8 mouse cellular contexts compared by ENCODE assay signal in the genomic region with DNA sequence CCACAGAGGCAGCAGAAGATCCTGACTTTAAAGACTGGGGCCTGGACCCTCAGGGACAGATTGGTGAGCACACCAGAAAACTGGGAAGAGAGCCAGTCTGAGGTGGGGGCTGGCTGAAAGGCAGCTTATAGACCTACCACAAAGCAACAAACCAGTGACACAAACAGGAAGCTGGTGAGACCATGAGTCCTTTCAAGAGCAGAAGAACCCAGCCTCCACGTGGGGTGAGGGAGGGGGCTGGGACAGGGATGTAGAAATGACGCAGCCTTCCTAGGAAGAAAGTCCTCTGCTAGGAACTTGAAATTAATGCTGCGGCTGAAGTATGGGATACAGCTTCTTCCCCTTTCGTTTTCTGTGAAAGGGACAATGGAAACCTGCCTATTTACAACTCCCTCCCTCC.
A peak's percentile ranks its signal among the peaks of the same experiment; 100 is the strongest.
DNase-seq lines count a peak whose midpoint lies in the region; ATAC-seq lines count a peak whose summit lies in the region.

No protein-coding gene starts in this region.

- DNase-seq in cerebellum, adult 11 months, result peak; percentile 18
- no peak for DNase-seq in cerebellum, postnatal 4 days (ENCODE audit: low spot score in 2 of 2)
- no peak for DNase-seq in midbrain, embryonic 14.5 days
- no peak for DNase-seq in midbrain, embryonic 11.5 days (ENCODE audit: low spot score, missing footprints)
- peak; percentile 25 for DNase-seq in lung, postnatal 25 days (ENCODE audit: low spot score)
- DNase-seq in thymus, postnatal 4 days, result peak; percentile 45
- no peak for DNase-seq in B cell, adult 2 months
- no peak for DNase-seq in gastrocnemius, postnatal 14 days

- H3K4me1 ChIP-seq in midbrain, embryonic 14.5 days (ENCODE audit: control insufficient read depth, insufficient read depth, low read length), result peaks cover 18% of the 10 kb centered on the region
- peaks cover 10% of the 10 kb centered on the region for H3K4me1 ChIP-seq in midbrain, embryonic 11.5 days (ENCODE audit: control insufficient read depth, insufficient read depth, low read length)

- H3K27ac ChIP-seq in midbrain, embryonic 14.5 days (replicated peaks; ENCODE audit: low read depth, low read length), result 0 out of 2 replicates have a peak overlapping the region, but pooled peaks have one; percentile 50
- H3K27ac ChIP-seq in midbrain, embryonic 11.5 days (ENCODE audit: low read depth, low read length), result no peak overlapping the region

- H3K4me2 ChIP-seq in midbrain, embryonic 14.5 days (ENCODE audit: low read length), result no peak overlapping the region
- H3K4me2 ChIP-seq in midbrain, embryonic 11.5 days, result no peak overlapping the region

- ATAC-seq in midbrain, embryonic 14.5 days (ENCODE audit: low FRiP score, low TSS enrichment), result no peak
- ATAC-seq in midbrain, embryonic 11.5 days (ENCODE audit: low FRiP score), result no peak; the same call in 1 of the 2 replicates

- no peaks in the 10 kb centered on the region for H3K36me3 ChIP-seq in midbrain, embryonic 14.5 days (ENCODE audit: control insufficient read depth, insufficient read depth, low read length)
- H3K36me3 ChIP-seq in midbrain, embryonic 11.5 days (ENCODE audit: control insufficient read depth, insufficient read depth, low read length), result no peaks in the 10 kb centered on the region

- 66% methylated on average over 4 of the region's 4 CpGs for WGBS in midbrain, embryonic 14.5 days
- WGBS in midbrain, embryonic 11.5 days, result 65% methylated on average over 4 of the region's 4 CpGs

- H3K27me3 ChIP-seq in midbrain, embryonic 14.5 days (ENCODE audit: control insufficient read depth, insufficient read depth, low read length), result no peaks in the 10 kb centered on the region
- H3K27me3 ChIP-seq in midbrain, embryonic 11.5 days (ENCODE audit: control insufficient read depth, insufficient read depth, low read length), result no peaks in the 10 kb centered on the region

- H3K4me3 ChIP-seq in midbrain, embryonic 14.5 days (replicated peaks; ENCODE audit: low read depth, low read length), result no peak overlapping the region
- H3K4me3 ChIP-seq in midbrain, embryonic 11.5 days (ENCODE audit: low read depth, low read length), result no peak overlapping the region

- no peaks in the 10 kb centered on the region for H3K9me3 ChIP-seq in midbrain, embryonic 14.5 days (ENCODE audit: control insufficient read depth, low read length)
- H3K9me3 ChIP-seq in midbrain, embryonic 11.5 days (ENCODE audit: control insufficient read depth, low read length), result no peaks in the 10 kb centered on the region

- intact Hi-C loops in gastrocnemius, postnatal 14 days (cut with DNase I; ENCODE audit: low total_unique reads), result no loop called here

- H3K9ac ChIP-seq in midbrain, embryonic 14.5 days (replicated peaks; ENCODE audit: low read length), result no peak overlapping the region
- H3K9ac ChIP-seq in midbrain, embryonic 11.5 days (ENCODE audit: low read length), result no peak overlapping the region

Comparison
In these comparisons a context has a peak if more than half of its experiments do, and no peak if none do; other contexts are left out.
1. DNase-seq: peak in cerebellum, adult 11 months (single experiment), lung, postnatal 25 days (single experiment) and thymus, postnatal 4 days (single experiment); none in cerebellum, postnatal 4 days (0 of 2), midbrain, embryonic 14.5 days (single experiment), midbrain, embryonic 11.5 days (single experiment), B cell, adult 2 months (0 of 2) and gastrocnemius, postnatal 14 days (single experiment).